In the genomic region with DNA sequence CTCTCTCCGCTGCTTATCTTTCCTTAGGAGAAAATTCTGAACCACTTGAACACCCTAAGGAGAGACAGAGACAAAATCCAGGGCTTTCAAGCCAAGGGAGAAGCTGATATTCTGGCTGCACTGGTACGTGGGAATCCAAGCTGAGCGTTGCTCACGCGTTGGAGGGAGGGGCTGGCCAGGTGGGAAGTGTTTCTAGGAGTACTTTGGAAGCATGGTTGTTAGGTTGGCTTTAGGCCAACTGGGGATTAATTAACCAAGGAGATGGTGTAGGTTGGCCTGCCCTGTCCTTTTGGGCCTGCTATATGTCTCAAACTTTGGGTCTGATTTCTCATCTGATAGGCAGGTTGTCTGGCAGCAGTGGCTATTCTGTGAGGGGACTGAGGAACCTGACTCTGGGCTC, we compare ENCODE assay signal across 21 mouse cellular contexts. TPM values are rescaled to one million over a fixed set of nuclear protein-coding genes. Genes with fewer than 3 reads are reported as not detected.
DNase-seq lines count a peak whose midpoint lies in the region; ATAC-seq and TF ChIP-seq lines count a peak whose summit lies in the region.
"Had no signal": no experiment of that assay in that cellular context is flagged by ENCODE, and none has a peak within 500 bp of the region (broad histone marks: within the 10 kb centered on the region; RNA-seq: fewer than 3 reads in every experiment).

No protein-coding gene starts in this region.

- H3K4me1 ChIP-seq in kidney, postnatal 0 days (replicated peaks; ENCODE audit: insufficient read depth, low read length), result no peaks in the 10 kb centered on the region
- H3K4me1 ChIP-seq in intestine, embryonic 14.5 days (replicated peaks; ENCODE audit: control insufficient read depth, insufficient read depth, low read length), result no peaks in the 10 kb centered on the region
- H3K4me1 ChIP-seq in intestine, embryonic 16.5 days (ENCODE audit: control insufficient read depth, insufficient read depth, low read length), result peaks cover 22% of the 10 kb centered on the region
- H3K4me1 ChIP-seq in stomach, embryonic 16.5 days (ENCODE audit: control insufficient read depth, insufficient read depth, low read length), result peaks cover 14% of the 10 kb centered on the region
- H3K4me1 ChIP-seq in forebrain, embryonic 15.5 days, result no peaks in the 10 kb centered on the region
- H3K4me1 ChIP-seq: hindbrain, embryonic 13.5 days had no signal

- TF ChIP-seq CTCF in kidney, postnatal 0 days (IDR thresholded peaks at IDR 0.05; ENCODE audit: low read depth), result no peak

- peaks cover 34% of the 10 kb centered on the region for H3K36me3 ChIP-seq in kidney, postnatal 0 days (ENCODE audit: insufficient read depth, low read length)
- peaks cover 57% of the 10 kb centered on the region for H3K36me3 ChIP-seq in intestine, embryonic 14.5 days (ENCODE audit: control insufficient read depth, insufficient read depth, low read length)
- H3K36me3 ChIP-seq in intestine, embryonic 16.5 days (ENCODE audit: control insufficient read depth, insufficient read depth, low read length), result peaks cover 8% of the 10 kb centered on the region
- peaks cover 28% of the 10 kb centered on the region; the same call in 1 of the 2 replicates for H3K36me3 ChIP-seq in stomach, embryonic 16.5 days (ENCODE audit: control insufficient read depth, insufficient read depth, low read length)
- peaks cover 44% of the 10 kb centered on the region for H3K36me3 ChIP-seq in forebrain, embryonic 15.5 days

- peak; percentile 61; the same call in 1 of the 2 replicates for ATAC-seq in kidney, postnatal 0 days (replicated peaks; ENCODE audit: low FRiP score, low read depth)
- ATAC-seq in intestine, embryonic 14.5 days (replicated peaks; ENCODE audit: low FRiP score, low TSS enrichment, low read depth), result peak; percentile 61; the same call in 1 of the 2 replicates
- ATAC-seq in intestine, embryonic 16.5 days, result peak; percentile 81
- ATAC-seq in stomach, embryonic 16.5 days (ENCODE audit: insufficient read depth, low FRiP score), result 0 out of 2 replicates have a peak, but pooled peaks have one; percentile 8
- no peak for ATAC-seq in forebrain, embryonic 15.5 days (replicated peaks)
- ATAC-seq: forebrain, embryonic 16.5 days had no signal

- H3K27me3 ChIP-seq in kidney, postnatal 0 days (ENCODE audit: insufficient read depth, low read length), result no peaks in the 10 kb centered on the region
- no peaks in the 10 kb centered on the region for H3K27me3 ChIP-seq in intestine, embryonic 14.5 days (replicated peaks; ENCODE audit: control insufficient read depth, insufficient read depth, low read length)
- H3K27me3 ChIP-seq in intestine, embryonic 16.5 days (replicated peaks; ENCODE audit: control insufficient read depth, insufficient read depth, low read length), result no peaks in the 10 kb centered on the region
- H3K27me3 ChIP-seq in stomach, embryonic 16.5 days (ENCODE audit: control insufficient read depth, insufficient read depth, low read length), result no peaks in the 10 kb centered on the region
- no peaks in the 10 kb centered on the region for H3K27me3 ChIP-seq in forebrain, embryonic 15.5 days
- H3K27me3 ChIP-seq: hindbrain, embryonic 13.5 days had no signal

- H3K9ac ChIP-seq in kidney, postnatal 0 days (ENCODE audit: low read depth, low read length), result no peak overlapping the region
- H3K9ac ChIP-seq in intestine, embryonic 14.5 days (ENCODE audit: low read length), result no peak overlapping the region
- no peak overlapping the region for H3K9ac ChIP-seq in intestine, embryonic 16.5 days (ENCODE audit: low read depth, low read length)
- H3K9ac ChIP-seq in stomach, embryonic 16.5 days (ENCODE audit: low read length), result no peak overlapping the region
- H3K9ac ChIP-seq in forebrain, embryonic 15.5 days (replicated peaks), result no peak overlapping the region
- H3K9ac ChIP-seq: hindbrain, embryonic 13.5 days had no signal

- H3K9me3 ChIP-seq in kidney, postnatal 0 days (replicated peaks; ENCODE audit: low read length), result no peaks in the 10 kb centered on the region
- no peaks in the 10 kb centered on the region for H3K9me3 ChIP-seq in intestine, embryonic 14.5 days (ENCODE audit: control insufficient read depth, low read length)
- no peaks in the 10 kb centered on the region for H3K9me3 ChIP-seq in intestine, embryonic 16.5 days (ENCODE audit: control insufficient read depth, low read length)
- no peaks in the 10 kb centered on the region for H3K9me3 ChIP-seq in stomach, embryonic 16.5 days (replicated peaks; ENCODE audit: control insufficient read depth, low read length)
- no peaks in the 10 kb centered on the region for H3K9me3 ChIP-seq in forebrain, embryonic 15.5 days
- H3K9me3 ChIP-seq: heart, embryonic 10.5 days; hindbrain, embryonic 13.5 days had no signal

- no peak for DNase-seq in kidney, postnatal 0 days (ENCODE audit: low spot score)
- DNase-seq in kidney, adult 8-10 months, result no peak
- DNase-seq in intestine, embryonic 14.5 days (ENCODE audit: low spot score), result no peak
- no peak for DNase-seq in left cerebral cortex, adult 9 months (ENCODE audit: low spot score in 2 of 2)
- DNase-seq: adrenal gland, adult 2 months; adrenal gland, postnatal 25 days; cerebellum, adult 18-20 months; cerebellum, adult 9-11 months; gastrocnemius, postnatal 10 days; heart, adult 18-20 months; heart, postnatal 10 days had no signal

- no peak overlapping the region for H3K4me3 ChIP-seq in kidney, postnatal 0 days (replicated peaks; ENCODE audit: low read depth, low read length)
- H3K4me3 ChIP-seq in intestine, embryonic 14.5 days (ENCODE audit: low read depth, low read length), result no peak overlapping the region
- no peak overlapping the region for H3K4me3 ChIP-seq in intestine, embryonic 16.5 days (ENCODE audit: low read length)
- H3K4me3 ChIP-seq in stomach, embryonic 16.5 days (replicated peaks; ENCODE audit: low read length), result no peak overlapping the region
- no peak overlapping the region for H3K4me3 ChIP-seq in forebrain, embryonic 15.5 days
- H3K4me3 ChIP-seq: heart, embryonic 10.5 days; hindbrain, embryonic 13.5 days had no signal

- no peak overlapping the region for H3K27ac ChIP-seq in kidney, postnatal 0 days
- no peak overlapping the region for H3K27ac ChIP-seq in intestine, embryonic 14.5 days (ENCODE audit: low read depth)
- peak overlapping the region; percentile 63 for H3K27ac ChIP-seq in intestine, embryonic 16.5 days (ENCODE audit: low read length)
- no peak overlapping the region for H3K27ac ChIP-seq in stomach, embryonic 16.5 days (ENCODE audit: low read length)
- no peak overlapping the region for H3K27ac ChIP-seq in forebrain, embryonic 15.5 days (replicated peaks)
- H3K27ac ChIP-seq: heart, embryonic 10.5 days; hindbrain, embryonic 13.5 days had no signal

- no peak overlapping the region for H3K4me2 ChIP-seq in kidney, postnatal 0 days (ENCODE audit: low read length)
- H3K4me2 ChIP-seq in intestine, embryonic 14.5 days (ENCODE audit: low read length), result no peak overlapping the region
- H3K4me2 ChIP-seq in intestine, embryonic 16.5 days (ENCODE audit: low read depth, low read length), result no peak overlapping the region; the same call in 1 of the 2 replicates
- no peak overlapping the region for H3K4me2 ChIP-seq in stomach, embryonic 16.5 days (ENCODE audit: low read depth, low read length)
- H3K4me2 ChIP-seq in forebrain, embryonic 15.5 days (replicated peaks), result no peak overlapping the region
- H3K4me2 ChIP-seq: hindbrain, embryonic 13.5 days had no signal

- 82% methylated on average over 5 of the region's 5 CpGs for WGBS in kidney, postnatal 0 days
- 70% methylated on average over 5 of the region's 5 CpGs for WGBS in intestine, embryonic 14.5 days
- 62% methylated on average over 5 of the region's 5 CpGs for WGBS in intestine, embryonic 16.5 days
- WGBS in stomach, embryonic 16.5 days, result 61% methylated on average over 5 of the region's 5 CpGs
- WGBS in forebrain, embryonic 15.5 days, result 86% methylated on average over 5 of the region's 5 CpGs

RNA-seq across cellular contexts. Expression of a gene that starts 14.3 kb away (rescaled TPM):
- polyA plus RNA-seq in kidney, postnatal 0 days (2015; fragmentation: Nextera tagmentation; extraction: Ambion mirVana), result 33.2 and 33.6 TPM in 2 replicates
- 40.0 and 41.9 TPM in 2 replicates for polyA plus RNA-seq in intestine, embryonic 14.5 days (2014; fragmentation: Nextera tagmentation; extraction: Ambion mirVana)
- polyA plus RNA-seq in intestine, embryonic 16.5 days (2015; fragmentation: Nextera tagmentation; extraction: Ambion mirVana), result 36.5 and 39.2 TPM in 2 replicates
- 39.9 and 41.3 TPM in 2 replicates for polyA plus RNA-seq in stomach, embryonic 16.5 days (2015; fragmentation: Nextera tagmentation; extraction: Ambion mirVana)
- 34.2 and 36.0 TPM in 2 replicates for polyA plus RNA-seq in forebrain, embryonic 15.5 days (2015; fragmentation: Nextera tagmentation; extraction: Ambion mirVana)

RNA-seq across cellular contexts. Expression of a gene that starts 15.8 kb away (rescaled TPM):
- 0.08 TPM in 1 of 2 replicates, not detected in the other for polyA plus RNA-seq in kidney, postnatal 0 days (2015; fragmentation: Nextera tagmentation; extraction: Ambion mirVana)
- 1.2 and 1.3 TPM in 2 replicates for polyA plus RNA-seq in intestine, embryonic 14.5 days (2014; fragmentation: Nextera tagmentation; extraction: Ambion mirVana)
- 8.5 and 11.6 TPM in 2 replicates for polyA plus RNA-seq in intestine, embryonic 16.5 days (2015; fragmentation: Nextera tagmentation; extraction: Ambion mirVana)
- 0.83 and 1.2 TPM in 2 replicates for polyA plus RNA-seq in stomach, embryonic 16.5 days (2015; fragmentation: Nextera tagmentation; extraction: Ambion mirVana)
- 0.18 and 0.51 TPM in 2 replicates for polyA plus RNA-seq in forebrain, embryonic 15.5 days (2015; fragmentation: Nextera tagmentation; extraction: Ambion mirVana)
- polyA plus RNA-seq: adrenal gland, adult 2 months; heart, embryonic 10.5 days; heart, embryonic 14.5 days had no signal

RNA-seq across cellular contexts. Expression of a gene that starts 18.2 kb away (rescaled TPM):
- 0.34 and 0.43 TPM in 2 replicates for polyA plus RNA-seq in kidney, postnatal 0 days (2015; fragmentation: Nextera tagmentation; extraction: Ambion mirVana)
- polyA plus RNA-seq in intestine, embryonic 14.5 days (2014; fragmentation: Nextera tagmentation; extraction: Ambion mirVana), result 0.97 and 1.6 TPM in 2 replicates
- polyA plus RNA-seq in intestine, embryonic 16.5 days (2015; fragmentation: Nextera tagmentation; extraction: Ambion mirVana), result 3.3 and 5.7 TPM in 2 replicates
- polyA plus RNA-seq in stomach, embryonic 16.5 days (2015; fragmentation: Nextera tagmentation; extraction: Ambion mirVana), result 12.0 and 12.4 TPM in 2 replicates
- polyA plus RNA-seq in forebrain, embryonic 15.5 days (2015; fragmentation: Nextera tagmentation; extraction: Ambion mirVana), result 1.2 and 1.8 TPM in 2 replicates

RNA-seq across cellular contexts. Expression of a gene that starts 38.7 kb away (rescaled TPM):
- polyA plus RNA-seq in kidney, postnatal 0 days (2015; fragmentation: Nextera tagmentation; extraction: Ambion mirVana), result not detected in 2 replicates
- 0.11 and 0.78 TPM in 2 replicates for polyA plus RNA-seq in intestine, embryonic 14.5 days (2014; fragmentation: Nextera tagmentation; extraction: Ambion mirVana)
- polyA plus RNA-seq in intestine, embryonic 16.5 days (2015; fragmentation: Nextera tagmentation; extraction: Ambion mirVana), result 2.3 and 2.6 TPM in 2 replicates
- polyA plus RNA-seq in stomach, embryonic 16.5 days (2015; fragmentation: Nextera tagmentation; extraction: Ambion mirVana), result 0.08 and 0.10 TPM in 2 replicates
- not detected in 2 replicates for polyA plus RNA-seq in forebrain, embryonic 15.5 days (2015; fragmentation: Nextera tagmentation; extraction: Ambion mirVana)
- polyA plus RNA-seq: embryonic facial prominence, embryonic 11.5 days; forebrain, embryonic 11.5 days; forebrain, embryonic 16.5 days; heart, embryonic 10.5 days; heart, embryonic 14.5 days; hindbrain, embryonic 13.5 days had no signal

RNA-seq across cellular contexts. Expression of a gene that starts 39.2 kb away (rescaled TPM):
- not detected in 2 replicates for polyA plus RNA-seq in kidney, postnatal 0 days (2015; fragmentation: Nextera tagmentation; extraction: Ambion mirVana)
- polyA plus RNA-seq in intestine, embryonic 14.5 days (2014; fragmentation: Nextera tagmentation; extraction: Ambion mirVana), result not detected in 2 replicates
- polyA plus RNA-seq in intestine, embryonic 16.5 days (2015; fragmentation: Nextera tagmentation; extraction: Ambion mirVana), result not detected in 2 replicates
- not detected in 2 replicates for polyA plus RNA-seq in stomach, embryonic 16.5 days (2015; fragmentation: Nextera tagmentation; extraction: Ambion mirVana)
- polyA plus RNA-seq in forebrain, embryonic 15.5 days (2015; fragmentation: Nextera tagmentation; extraction: Ambion mirVana), result not detected in 2 replicates
- polyA plus RNA-seq: adrenal gland, adult 2 months; embryonic facial prominence, embryonic 11.5 days; forebrain, embryonic 11.5 days; forebrain, embryonic 16.5 days; frontal cortex, adult 2 months; heart, embryonic 10.5 days; heart, embryonic 14.5 days; hindbrain, embryonic 13.5 days had no signal
